Mouse (Mus musculus) kidney, postnatal 14 days (tissue): Measurements from ENCODE around the gene Shprh.
"Not testable (repeated sequence)": the region's sequence is repeated elsewhere in the genome, so short reads cannot be mapped to it uniquely, and the experiment has no call there.

Source experiments
- DNase-seq: peaks from one replicate; pipeline ENCODE4 v3.0.0; 2022; ENCODE audit warnings: mixed read lengths

The Shprh gene

GRCm38 (mm10) chr10:11250247-11250997 lies 101.2 kb downstream of the Shprh start:
- no peak for DNase-seq

- not testable (repeated sequence) for DNase-seq
Measured at GRCm38 (mm10) chr10:11253581-11253980, 104.4 kb downstream of the Shprh start.

GRCm38 (mm10) chr10:11260119-11260518 lies 110.9 kb downstream of the Shprh start:
- DNase-seq, result no peak

GRCm38 (mm10) chr10:11262292-11262691 lies 113.1 kb downstream of the Shprh start:
- not testable (repeated sequence) for DNase-seq

DNA sequence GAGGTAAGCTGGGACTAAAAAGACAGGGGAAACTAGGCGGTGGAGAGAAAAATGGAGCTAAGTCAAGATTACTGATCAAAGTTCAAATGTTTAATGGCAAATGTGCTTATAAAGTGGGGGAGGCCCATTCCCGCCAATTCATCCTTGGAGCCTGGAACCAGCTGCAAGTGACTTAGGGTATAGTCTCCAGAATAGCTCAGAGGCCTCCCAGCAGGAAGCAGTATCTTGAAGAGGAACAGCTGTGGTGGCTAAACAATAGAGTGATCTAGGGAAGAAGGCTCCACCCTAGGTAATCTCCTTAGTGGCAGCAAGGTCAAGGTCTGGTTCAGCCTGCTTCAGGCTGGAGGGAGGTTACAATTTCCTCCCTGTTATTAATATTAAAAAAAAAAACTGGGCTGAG lies 114.6 kb downstream of the Shprh start:
- DNase-seq, result not testable (repeated sequence)
